Mouse (Mus musculus): ENCODE measurements at regions not wholly inside any gene's neighbourhood (a gene's known extent, or its start where the extent isn't known, plus 50 kb on each side); places are given as distances from the start of the nearest gene placed in this dataset.

DNA sequence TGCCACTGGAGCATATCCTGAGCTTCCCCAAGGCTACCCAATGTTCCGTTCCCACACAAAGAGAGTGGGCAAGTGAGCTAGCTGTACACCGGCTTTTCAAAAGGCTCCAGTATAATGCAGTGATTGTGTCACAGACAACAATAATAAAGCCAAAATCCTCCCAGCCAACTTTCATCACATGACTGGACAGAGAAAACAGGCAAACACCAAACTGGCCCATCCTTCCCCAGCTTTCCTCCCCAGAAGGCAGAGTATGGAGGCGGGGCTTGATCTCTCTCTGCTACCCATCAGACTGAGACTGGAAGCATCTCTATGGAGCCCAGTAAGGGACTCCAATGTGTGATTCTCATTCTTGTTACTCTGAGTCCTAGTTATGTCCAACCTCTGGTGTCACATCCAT lies 52.8 kb upstream of the Ncam1 start:
- DNase-seq (ENCODE audit: low spot score) (no peak), ATAC-seq (ENCODE audit: low read depth) (no peak)
- no peak overlapping the region for H3K27ac ChIP-seq (replicated peaks; ENCODE audit: low read depth, low read length)
- no peak overlapping the region for H3K4me3 ChIP-seq (ENCODE audit: low read depth, low read length)
- no peaks in the 10 kb centered on the region for H3K36me3 ChIP-seq (ENCODE audit: control insufficient read depth, insufficient read depth, low read length)
- H3K4me1 ChIP-seq (ENCODE audit: control insufficient read depth, insufficient read depth, low read length), result no peaks in the 10 kb centered on the region
- no peak overlapping the region for H3K9ac ChIP-seq (ENCODE audit: low read depth, low read length)
- 80% methylated on average over 3 of the region's 3 CpGs for WGBS
- H3K9me3 ChIP-seq (ENCODE audit: control insufficient read depth, low read length), result no peaks in the 10 kb centered on the region
- H3K27me3 ChIP-seq (replicated peaks; ENCODE audit: control insufficient read depth, insufficient read depth, low read length), result no peaks in the 10 kb centered on the region
- H3K4me2 ChIP-seq (ENCODE audit: low read depth, low read length), result no peak overlapping the region

DNA sequence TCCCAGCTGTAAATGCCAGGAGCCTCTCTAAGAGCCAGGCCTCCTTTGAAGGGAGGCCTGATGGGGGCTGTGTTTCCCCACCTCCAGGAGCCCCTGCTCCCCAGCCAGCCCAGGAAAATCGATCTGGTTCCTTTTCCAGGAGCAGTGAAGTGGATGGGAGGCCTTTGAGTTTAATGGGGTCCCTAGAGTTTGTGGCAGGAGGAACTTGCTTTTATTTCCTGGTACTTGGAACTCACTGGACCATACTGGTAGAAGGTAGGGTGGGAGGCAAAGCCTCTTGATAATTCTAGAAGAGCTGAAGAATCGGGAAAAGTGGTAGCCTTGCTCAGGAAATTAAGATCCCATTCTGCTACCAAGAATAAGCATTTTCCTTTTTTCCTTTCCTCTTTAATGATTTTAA lies 50.7 kb upstream of the Ncam1 start:
- H3K27ac ChIP-seq (replicated peaks; ENCODE audit: low read depth, low read length), result no peak overlapping the region
- no peaks in the 10 kb centered on the region for H3K36me3 ChIP-seq (ENCODE audit: control insufficient read depth, insufficient read depth, low read length)
- H3K9ac ChIP-seq (ENCODE audit: low read depth, low read length), result no peak overlapping the region
- 36% methylated on average over 2 of the region's 2 CpGs for WGBS
- no peak for DNase-seq (ENCODE audit: low spot score)
- H3K4me3 ChIP-seq (ENCODE audit: low read depth, low read length), result no peak overlapping the region
- no peaks in the 10 kb centered on the region for H3K27me3 ChIP-seq (replicated peaks; ENCODE audit: control insufficient read depth, insufficient read depth, low read length)
- H3K4me2 ChIP-seq (ENCODE audit: low read depth, low read length), result no peak overlapping the region
- no peaks in the 10 kb centered on the region for H3K9me3 ChIP-seq (ENCODE audit: control insufficient read depth, low read length)
- peaks cover 4% of the 10 kb centered on the region; the same call in 1 of the 2 replicates for H3K4me1 ChIP-seq (ENCODE audit: control insufficient read depth, insufficient read depth, low read length)
- ATAC-seq (ENCODE audit: low read depth), result no peak

DNA sequence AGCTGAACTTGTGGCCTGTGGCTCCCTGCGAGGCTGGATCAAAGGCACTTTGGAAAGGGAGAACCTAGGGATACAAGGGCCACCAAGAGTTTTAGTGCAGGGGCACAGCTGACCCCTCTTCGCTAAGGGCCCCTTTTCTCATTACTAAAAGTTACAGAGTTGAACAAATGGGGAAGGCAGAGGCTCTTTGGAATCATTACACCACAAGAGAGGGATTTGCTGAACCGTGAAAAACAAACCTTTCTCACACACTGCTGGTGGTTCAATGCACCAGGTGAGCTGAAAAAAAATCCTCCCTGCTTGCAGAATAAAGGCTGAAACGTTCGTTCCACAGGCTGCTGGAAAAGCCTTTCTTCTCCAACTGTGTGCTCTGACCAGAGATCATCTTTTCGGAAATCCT lies 50.2 kb upstream of the Ncam1 start:
- ATAC-seq (ENCODE audit: low read depth), result no peak
- no peak overlapping the region for H3K4me3 ChIP-seq (ENCODE audit: low read depth, low read length)
- H3K9ac ChIP-seq (ENCODE audit: low read depth, low read length), result no peak overlapping the region
- WGBS, result 20% methylated on average over 6 of the region's 6 CpGs
- H3K27me3 ChIP-seq (replicated peaks; ENCODE audit: control insufficient read depth, insufficient read depth, low read length), result no peaks in the 10 kb centered on the region
- H3K4me2 ChIP-seq (ENCODE audit: low read depth, low read length), result no peak overlapping the region
- no peak overlapping the region for H3K27ac ChIP-seq (replicated peaks; ENCODE audit: low read depth, low read length)
- no peaks in the 10 kb centered on the region for H3K36me3 ChIP-seq (ENCODE audit: control insufficient read depth, insufficient read depth, low read length)
- H3K9me3 ChIP-seq (ENCODE audit: control insufficient read depth, low read length), result no peaks in the 10 kb centered on the region
- no peak for DNase-seq (ENCODE audit: low spot score)
- peaks cover 4% of the 10 kb centered on the region; the same call in 1 of the 2 replicates for H3K4me1 ChIP-seq (ENCODE audit: control insufficient read depth, insufficient read depth, low read length)

All from embryonic facial prominence, embryonic 14.5 days (tissue).